Mouse (Mus musculus): ENCODE measurements around the gene Atp5f1. TPM values are rescaled to one million over a fixed set of nuclear protein-coding genes. Genes with fewer than 3 reads are reported as not detected.
"Not testable (repeated sequence)": the region's sequence is repeated elsewhere in the genome, so short reads cannot be mapped to it uniquely, and the experiment has no call there.

The Atp5f1 gene
- total RNA-seq (2012; rRNA removed) (309 and 313 TPM in 2 replicates), polyA plus RNA-seq (2012; ENCODE audit: insufficient read depth in 1 of 2, insufficient read length in 2 of 2, low read depth in 1 of 2, low replicate concordance in 2 of 2, missing spikeins in 1 of 2) (100 to 1,000 TPM in 1 of 2 experiments, not detected in 1; 344 TPM)

- Histone ChIP-seq H3K27me3 (ENCODE audit: control insufficient read depth in 1 of 2, insufficient read depth in 2 of 2, low read length in 2 of 2) (no peaks in the 10 kb centered on the region), H3K4me3 (ENCODE audit: control insufficient read depth in 1 of 2, insufficient read depth in 1 of 2, low read depth in 2 of 2, low read length in 2 of 2) (peak within 1 kb of the TSS; percentile 49 to 98), H3K4me1 (ENCODE audit: control insufficient read depth in 1 of 2, insufficient read depth in 2 of 2, low read length in 2 of 2) (peaks cover 3 to 20% of the 10 kb centered on the region in 2 experiments; a peak in 1 of 4 replicates), H3K27ac (ENCODE audit: control insufficient read depth, low read depth, low read length) (peak within 1 kb of the TSS; percentile 70), H3K9me3 (replicated peaks; ENCODE audit: insufficient read depth, low read length) (no peaks in the 10 kb centered on the region), H3K36me3 (ENCODE audit: control insufficient read depth in 1 of 2, insufficient read depth in 2 of 2, low read length in 2 of 2) (peaks cover 22 to 53% of the 10 kb centered on the region in 2 experiments), H3K79me2 (ENCODE audit: control insufficient read depth, insufficient read depth, low read length, poor library complexity) (peaks cover 53% of the 10 kb centered on the region), H3K9ac (ENCODE audit: control insufficient read depth, low read depth, low read length, poor library complexity, severe bottlenecking) (peak within 1 kb of the TSS; percentile 96)
- no peak for TF ChIP-seq ZNF384 (IDR thresholded peaks at IDR 0.05; ENCODE audit: low read depth, low read length)
- TF ChIP-seq MAFK (IDR thresholded peaks at IDR 0.05; ENCODE audit: borderline replicate concordance, low read depth, low read length) = no peak
- TF ChIP-seq RCOR1 (IDR thresholded peaks at IDR 0.05; ENCODE audit: low read depth, low read length) = no peak
- TF ChIP-seq JUND (IDR thresholded peaks at IDR 0.05; ENCODE audit: low read depth, low read length) = no peak
- no peak for TF ChIP-seq MEF2A (IDR thresholded peaks at IDR 0.05; ENCODE audit: extremely low read depth, insufficient replicate concordance, low read depth, low read length, poor library complexity, severe bottlenecking)
- no peak for TF ChIP-seq HCFC1 (IDR thresholded peaks at IDR 0.05; ENCODE audit: low read depth, low read length)
- TF ChIP-seq MAX (IDR thresholded peaks at IDR 0.05; ENCODE audit: low read length) = no peak
- TF ChIP-seq USF2 (IDR thresholded peaks at IDR 0.05; ENCODE audit: borderline replicate concordance in 1 of 2, insufficient read depth in 1 of 2, low read depth in 1 of 2, low read length in 2 of 2) = no peak
- DNase-seq (ENCODE audit: low read depth, low spot score) = no peak
These were observed at the start of gene Atp5f1 for GRCm38 (mm10) chr3:105959999-105960398. Gene Atp5f1 (minus strand): TSS chr3:105960099.

- H3K9me3 ChIP-seq (replicated peaks; ENCODE audit: insufficient read depth, low read length); H3K4me3 ChIP-seq (ENCODE audit: control insufficient read depth in 1 of 2, insufficient read depth in 1 of 2, low read depth in 2 of 2, low read length in 2 of 2); H3K27me3 ChIP-seq (ENCODE audit: control insufficient read depth in 1 of 2, insufficient read depth in 2 of 2, low read length in 2 of 2); H3K4me1 ChIP-seq (ENCODE audit: control insufficient read depth in 1 of 2, insufficient read depth in 2 of 2, low read length in 2 of 2); H3K79me2 ChIP-seq (ENCODE audit: control insufficient read depth, insufficient read depth, low read length, poor library complexity); H3K27ac ChIP-seq (ENCODE audit: control insufficient read depth, low read depth, low read length); DNase-seq (ENCODE audit: low read depth, low spot score); H3K9ac ChIP-seq (ENCODE audit: control insufficient read depth, low read depth, low read length, poor library complexity, severe bottlenecking); H3K36me3 ChIP-seq (ENCODE audit: control insufficient read depth in 1 of 2, insufficient read depth in 2 of 2, low read length in 2 of 2): not testable (repeated sequence)
These were observed 43.5 kb upstream of the Atp5f1 start for GRCm38 (mm10) chr3:106003360-106003759.

GRCm38 (mm10) chr3:106001416-106002370 lies 41.8 kb upstream of the Atp5f1 start:
- H3K9me3 ChIP-seq (replicated peaks; ENCODE audit: insufficient read depth, low read length) = no peaks in the 10 kb centered on the region
- no peak for DNase-seq (ENCODE audit: low read depth, low spot score)
- no peak overlapping the region for H3K4me3 ChIP-seq (ENCODE audit: control insufficient read depth in 1 of 2, insufficient read depth in 1 of 2, low read depth in 2 of 2, low read length in 2 of 2)
- H3K36me3 ChIP-seq (ENCODE audit: control insufficient read depth in 1 of 2, insufficient read depth in 2 of 2, low read length in 2 of 2) = no peaks in the 10 kb centered on the region
- no peaks in the 10 kb centered on the region; a peak in 1 of 4 replicates for H3K4me1 ChIP-seq (ENCODE audit: control insufficient read depth in 1 of 2, insufficient read depth in 2 of 2, low read length in 2 of 2)
- no peak overlapping the region for H3K9ac ChIP-seq (ENCODE audit: control insufficient read depth, low read depth, low read length, poor library complexity, severe bottlenecking)
- no peak overlapping the region for H3K27ac ChIP-seq (ENCODE audit: control insufficient read depth, low read depth, low read length)
- H3K79me2 ChIP-seq (ENCODE audit: control insufficient read depth, insufficient read depth, low read length, poor library complexity) = no peaks in the 10 kb centered on the region
- H3K27me3 ChIP-seq (ENCODE audit: control insufficient read depth in 1 of 2, insufficient read depth in 2 of 2, low read length in 2 of 2) = no peaks in the 10 kb centered on the region
- TF ChIP-seq ZC3H11A (IDR thresholded peaks at IDR 0.05; ENCODE audit: low read depth, low read length) (no peak), BHLHE40 (IDR thresholded peaks at IDR 0.05; ENCODE audit: borderline replicate concordance, low read depth, low read length) (no peak), ZNF384 (IDR thresholded peaks at IDR 0.05; ENCODE audit: low read depth, low read length) (no peak), MYC (IDR thresholded peaks at IDR 0.05; ENCODE audit: low read depth, low read length) (no peak), POLR2AphosphoS2 (IDR thresholded peaks at IDR 0.05; ENCODE audit: low read length) (no peak), MAZ (IDR thresholded peaks at IDR 0.05; ENCODE audit: low read depth, low read length) (no peak), GABPA (IDR thresholded peaks at IDR 0.05; ENCODE audit: low read depth, low read length) (no peak), ETS1 (IDR thresholded peaks at IDR 0.05; ENCODE audit: low read depth, low read length) (no peak), ZKSCAN1 (IDR thresholded peaks at IDR 0.05; ENCODE audit: low read depth, low read length) (no peak), MAFK (IDR thresholded peaks at IDR 0.05; ENCODE audit: borderline replicate concordance, low read depth, low read length) (no peak), TCF12 (IDR thresholded peaks at IDR 0.05; ENCODE audit: low read depth, low read length) (no peak), ELF1 (IDR thresholded peaks at IDR 0.05; ENCODE audit: low read depth, low read length) (no peak), USF1 (IDR thresholded peaks at IDR 0.05; ENCODE audit: low read depth, low read length) (no peak)

Data from MEL (cell line).